Mouse (Mus musculus) B cell, adult (primary cell): ENCODE measurements around the gene Msantd3. TPM values are rescaled to one million over a fixed set of nuclear protein-coding genes. Genes with fewer than 3 reads are reported as not detected.

Experiments
- total RNA-seq: library from RNA; stranded (reverse); gene quantifications from 4 replicates; pipeline ENCODE4 v1.2.4, GENCODE M21; 2023; ENCODE audit not compliant: inconsistent age

Msantd3 gene
- total RNA-seq: not detected in 4 replicates

DNA sequence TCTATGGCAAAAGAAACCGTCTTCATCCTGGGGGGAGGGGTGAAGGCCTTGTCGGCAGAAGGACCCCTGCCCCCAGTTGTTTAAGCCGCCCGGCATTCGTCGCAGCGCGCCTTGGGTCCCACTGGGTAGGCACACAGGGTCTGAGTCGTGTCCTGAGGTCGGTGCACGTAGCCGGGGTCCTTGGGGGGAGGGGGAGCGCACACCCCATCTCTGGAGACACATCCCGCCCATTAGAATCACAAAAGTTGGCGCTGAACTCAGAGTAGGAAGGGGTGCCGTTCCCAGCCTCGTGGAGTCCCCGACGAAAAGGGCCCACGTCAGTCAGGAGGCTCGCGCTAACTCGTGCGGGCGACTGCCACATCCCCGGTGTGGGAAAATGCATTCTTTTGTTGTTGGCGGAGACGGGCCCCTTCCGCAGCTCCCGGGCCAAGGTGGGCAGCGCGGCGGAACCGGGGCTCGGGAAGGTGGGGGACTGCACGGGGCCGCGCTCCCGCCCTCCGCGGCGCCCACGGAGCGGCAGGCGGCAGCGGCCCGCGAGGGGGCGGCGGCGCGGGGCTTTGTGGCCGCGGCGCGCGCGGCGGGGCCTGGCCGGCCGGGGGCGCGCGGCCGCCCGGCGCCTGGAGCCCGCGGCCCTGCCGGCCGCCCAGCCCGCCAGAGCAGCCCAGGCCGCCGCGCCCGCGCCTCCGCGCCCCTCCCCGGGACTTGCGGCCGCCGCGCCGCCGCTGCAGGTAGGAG, at the start of gene Msantd3:
TSS of gene Msantd3 (plus strand) at position 95 of the 735 bp plus-strand sequence.

DNA sequence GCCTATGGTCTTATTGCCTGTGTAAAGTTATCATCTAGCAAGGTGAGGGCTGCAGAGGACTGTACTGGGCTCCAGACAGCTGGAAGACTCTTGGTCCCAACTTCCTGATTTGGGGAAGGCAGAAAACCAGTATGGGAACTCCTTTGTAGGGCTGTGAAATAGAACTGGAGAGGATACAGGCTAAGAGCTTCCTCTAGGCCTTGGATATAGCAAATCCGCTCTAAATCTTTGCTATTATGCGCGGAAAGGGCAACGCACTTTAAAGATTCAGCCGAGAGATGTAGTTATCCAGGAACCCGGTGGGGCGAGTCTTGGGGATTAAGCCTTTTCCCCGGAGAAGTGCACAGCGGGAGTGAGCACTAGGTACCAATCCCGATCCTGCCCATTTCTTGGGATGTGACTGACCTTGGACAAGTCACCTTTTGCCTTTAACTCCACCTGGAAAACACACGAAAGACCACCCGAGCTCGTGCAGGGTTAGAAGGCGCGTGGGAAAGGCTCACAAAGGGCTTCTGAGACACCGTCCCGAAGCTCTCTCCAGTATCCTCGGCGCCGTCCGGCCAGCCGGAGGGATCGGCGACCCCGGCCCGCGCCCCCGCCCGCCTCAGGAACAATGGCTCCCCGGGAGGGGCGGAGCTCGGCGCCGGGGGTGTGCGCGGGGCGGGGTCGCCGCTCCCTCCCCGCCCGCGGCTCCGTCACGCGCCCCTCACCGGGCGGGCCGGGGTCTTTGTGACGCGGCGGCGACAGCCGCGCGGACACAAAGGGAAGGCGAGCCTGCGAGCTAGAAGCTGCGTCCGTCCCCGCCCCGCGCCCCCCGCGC, 44.9 kb downstream of the Msantd3 start, which contains the start of gene Tmeff1:
TSS of gene Tmeff1 (plus strand) at position 754 of the 820 bp plus-strand sequence.

Other genes starting within 250 kb of the Msantd3 start
- 84.8 to 97.0 TPM (median 91.2 TPM) in 4 replicates for gene Tex10, start 66.5 kb upstream of the Msantd3 start, total RNA-seq
- gene Tmeff1, start 45.2 kb downstream of the Msantd3 start, total RNA-seq: 0.45 to 2.1 TPM (median 0.74 TPM) in 4 replicates
- gene Cavin4, start 123.6 kb downstream of the Msantd3 start, total RNA-seq: not detected in 4 replicates